Mouse (Mus musculus) erythroblast, embryonic 14.5 days (primary cell): ENCODE results near the gene 4930402K13Rik.

Source experiments
- GATA1 ChIP-seq: IDR thresholded peaks from 2 replicates; pipeline ENCODE4 v1.6.1; 2012; ENCODE audit warnings: low read length, inconsistent platforms, mixed read lengths
- TAL1 ChIP-seq: IDR thresholded peaks from 3 replicates; pipeline ENCODE4 v1.6.1; 2012; ENCODE audit warnings: low read length, inconsistent platforms, mixed read lengths

DNA sequence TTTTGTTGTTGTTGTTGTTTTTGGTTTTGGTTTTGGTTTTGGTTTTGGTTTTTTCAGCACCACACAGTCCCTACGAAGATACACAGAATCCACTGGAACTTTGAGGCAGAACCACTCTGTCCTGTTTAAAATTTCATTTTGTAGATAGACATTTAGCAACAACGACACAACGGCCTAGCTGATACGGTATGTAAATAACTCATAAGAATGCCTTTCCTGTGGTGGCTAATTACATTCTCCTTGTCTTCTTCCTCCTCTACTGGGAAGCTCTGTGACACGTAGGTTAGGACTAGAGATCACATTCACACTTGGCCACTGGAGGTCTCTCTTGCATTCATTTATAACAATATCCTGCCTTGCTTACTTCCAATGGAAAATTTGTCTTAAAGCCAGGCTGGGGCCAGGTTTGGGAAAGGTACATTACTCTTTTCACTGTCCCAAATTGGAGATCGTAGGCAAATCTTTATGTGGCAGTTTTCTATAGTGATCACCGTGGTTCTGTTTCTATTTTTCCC, 24.0 kb downstream of the 4930402K13Rik start:
- no peak for TF ChIP-seq GATA1
- TF ChIP-seq TAL1 = no peak
